10 mouse cellular contexts compared by ENCODE assay signal in genomic region chr8:70466771-70467170, GRCm38 (mm10). TPM values are rescaled to one million over a fixed set of nuclear protein-coding genes. Genes with fewer than 3 reads are reported as not detected.
DNase-seq lines count a peak whose midpoint lies in the region; TF ChIP-seq lines count a peak whose summit lies in the region.
"Had no signal": no experiment of that assay in that cellular context is flagged by ENCODE, and none has a peak within 500 bp of the region (broad histone marks: within the 10 kb centered on the region; RNA-seq: fewer than 3 reads in every experiment).

No protein-coding gene starts in this region.

- H3K36me3 ChIP-seq in myocyte (ENCODE audit: control insufficient read depth, insufficient read depth) = peaks cover 3% of the 10 kb centered on the region
- H3K36me3 ChIP-seq: stomach, embryonic 15.5 days had no signal

- H3K4me2 ChIP-seq in myocyte (ENCODE audit: low read depth) = peak overlapping the region; percentile 54
- H3K4me2 ChIP-seq: limb, embryonic 13.5 days; stomach, embryonic 15.5 days had no signal

- peaks cover 61% of the 10 kb centered on the region for H3K79me2 ChIP-seq in myocyte (ENCODE audit: control insufficient read depth, insufficient read depth)

- H3ac ChIP-seq in myocyte (ENCODE audit: control insufficient read depth, insufficient read length) = no peak overlapping the region

- no peak for DNase-seq in layer of hippocampus, adult 2 months (ENCODE audit: low spot score in 2 of 2)
- DNase-seq in layer of hippocampus, adult 18-20 months (ENCODE audit: low spot score in 2 of 2) = no peak
- peak; percentile 75 to 76 for DNase-seq in heart, postnatal 10 days
- DNase-seq in cerebellum, adult 9-10 months = no peak
- DNase-seq in layer of hippocampus, adult 11-12 months (ENCODE audit: low spot score) = no peak
- no peak for DNase-seq in lung, postnatal 4 days

- TF ChIP-seq CTCF in layer of hippocampus, adult 2 months (conservative IDR thresholded peaks at IDR 0.05) = no peak
- TF ChIP-seq CTCF in embryonic fibroblast, embryonic 13.5 days (IDR thresholded peaks at IDR 0.05; ENCODE audit: borderline replicate concordance, insufficient read depth, low read length) = no peak

- peaks cover 21% of the 10 kb centered on the region for H3K4me1 ChIP-seq in embryonic fibroblast, embryonic 13.5 days (ENCODE audit: control insufficient read depth, insufficient read depth, low read length)

- no peak for TF ChIP-seq POLR2A in embryonic fibroblast, embryonic 13.5 days (IDR thresholded peaks at IDR 0.05; ENCODE audit: low read depth, low read length)
- no peak for TF ChIP-seq POLR2A in myocyte (IDR thresholded peaks at IDR 0.05; ENCODE audit: insufficient read length, low read depth)

- H3K27me3 ChIP-seq in myocyte (ENCODE audit: control insufficient read depth, insufficient read depth, insufficient read length) = no peaks in the 10 kb centered on the region
- H3K27me3 ChIP-seq: limb, embryonic 13.5 days; stomach, embryonic 15.5 days had no signal

- intact Hi-C loops in heart, postnatal 10 days (cut with DNase I) = no loop called here

- H3K4me3 ChIP-seq in layer of hippocampus, adult 2 months = no peak overlapping the region
- H3K4me3 ChIP-seq in embryonic fibroblast, embryonic 13.5 days (ENCODE audit: insufficient read depth, low read length) = no peak overlapping the region
- no peak overlapping the region for H3K4me3 ChIP-seq in myocyte
- H3K4me3 ChIP-seq: limb, embryonic 13.5 days; stomach, embryonic 15.5 days had no signal

- peak overlapping the region; percentile 93; the same call in 1 of the 2 replicates for H3K27ac ChIP-seq in layer of hippocampus, adult 2 months
- 0 out of 2 replicates have a peak overlapping the region, but pooled peaks have one; percentile 4 for H3K27ac ChIP-seq in embryonic fibroblast, embryonic 13.5 days (ENCODE audit: insufficient read depth, low read length)
- H3K27ac ChIP-seq: limb, embryonic 13.5 days; stomach, embryonic 15.5 days had no signal

TF ChIP-seq in myocyte, 11 proteins besides CTCF, POLR2A, EP300 and RAD21:
- TF ChIP-seq CEBPB (IDR thresholded peaks at IDR 0.05; ENCODE audit: insufficient read depth, poor library complexity, severe bottlenecking) (no peak), MAX (IDR thresholded peaks at IDR 0.05; ENCODE audit: low read depth) (no peak), TCF12 (IDR thresholded peaks at IDR 0.05; ENCODE audit: insufficient read depth, poor library complexity, severe bottlenecking) (no peak)

RNA-seq across cellular contexts. Expression of gene Klhl26, which starts 10.0 kb away (rescaled TPM):
- total RNA-seq in layer of hippocampus, adult 2 months (2021) = 10 to 100 TPM; 56.8 to 60.2 TPM
- 10 to 100 TPM; 54.1 to 62.0 TPM for total RNA-seq in layer of hippocampus, adult 18-20 months (2021)
- polyA plus RNA-seq in embryonic fibroblast, embryonic 13.5 days (2011; ENCODE audit: insufficient read length, low read depth, missing spikeins) = 21.4 and 31.7 TPM in 2 replicates
- 1 to 10 TPM; 8.4 to 8.9 TPM for total RNA-seq in heart, postnatal 10 days (2021)
- polyA plus RNA-seq in myocyte (2012; fragmentation: generic; extraction: Trizol) = 32.5 TPM

RNA-seq across cellular contexts. Expression of gene Tmem59l, which starts 20.4 kb away (rescaled TPM):
- total RNA-seq in layer of hippocampus, adult 2 months (2021) = 100 to 1,000 TPM; 321 to 339 TPM
- 100 to 1,000 TPM; 326 to 327 TPM for total RNA-seq in layer of hippocampus, adult 18-20 months (2021)
- 0.58 and 1.5 TPM in 2 replicates for polyA plus RNA-seq in embryonic fibroblast, embryonic 13.5 days (2011; ENCODE audit: insufficient read length, low read depth, missing spikeins)
- total RNA-seq in heart, postnatal 10 days (2021) = not detected
- polyA plus RNA-seq in myocyte (2012; fragmentation: generic; extraction: Trizol) = 0.04 TPM

RNA-seq across cellular contexts. Expression of gene Crlf1, which starts 26.2 kb away (rescaled TPM):
- total RNA-seq in layer of hippocampus, adult 2 months (2021) = 10 to 100 TPM; 44.5 to 47.1 TPM
- 10 to 100 TPM; 33.1 to 38.2 TPM for total RNA-seq in layer of hippocampus, adult 18-20 months (2021)
- 215 and 351 TPM in 2 replicates for polyA plus RNA-seq in embryonic fibroblast, embryonic 13.5 days (2011; ENCODE audit: insufficient read length, low read depth, missing spikeins)
- under 1 TPM; 0.38 to 0.72 TPM for total RNA-seq in heart, postnatal 10 days (2021)
- polyA plus RNA-seq in myocyte (2012; fragmentation: generic; extraction: Trizol) = 99.1 TPM

RNA-seq across cellular contexts. Expression of gene Crtc1, which starts 27.4 kb away (rescaled TPM):
- 100 to 1,000 TPM; 191 to 208 TPM for total RNA-seq in layer of hippocampus, adult 2 months (2021)
- total RNA-seq in layer of hippocampus, adult 18-20 months (2021) = 100 to 1,000 TPM; 193 to 199 TPM
- polyA plus RNA-seq in embryonic fibroblast, embryonic 13.5 days (2011; ENCODE audit: insufficient read length, low read depth, missing spikeins) = 13.7 and 15.6 TPM in 2 replicates
- 10 to 100 TPM; 11.0 to 15.6 TPM for total RNA-seq in heart, postnatal 10 days (2021)
- polyA plus RNA-seq in myocyte (2012; fragmentation: generic; extraction: Trizol) = 9.6 TPM

RNA-seq across cellular contexts. Expression of gene Rex1bd, which starts 39.8 kb away (rescaled TPM):
- total RNA-seq in layer of hippocampus, adult 2 months (2021) = 10 to 100 TPM; 93.9 to 98.1 TPM
- total RNA-seq in layer of hippocampus, adult 18-20 months (2021) = 100 to 1,000 TPM in 1 of 2 experiments, 10 to 100 TPM in 1; 96.5 to 104 TPM
- polyA plus RNA-seq in embryonic fibroblast, embryonic 13.5 days (2011; ENCODE audit: insufficient read length, low read depth, missing spikeins) = 29.9 and 46.6 TPM in 2 replicates
- 100 to 1,000 TPM; 108 to 114 TPM for total RNA-seq in heart, postnatal 10 days (2021)
- 259 TPM for polyA plus RNA-seq in myocyte (2012; fragmentation: generic; extraction: Trizol)

Comparison
In these comparisons a context has a peak if more than half of its experiments do, and no peak if none do; other contexts are left out.
1. DNase-seq: peak in heart, postnatal 10 days (2 of 2); none in layer of hippocampus, adult 2 months (0 of 2), layer of hippocampus, adult 18-20 months (0 of 2), cerebellum, adult 9-10 months (single experiment), layer of hippocampus, adult 11-12 months (single experiment) and lung, postnatal 4 days (0 of 2).
2. RNA of gene Klhl26, which starts 10.0 kb away (total RNA-seq): 54.1 to 62.0 TPM in layer of hippocampus, adult 18-20 months and 56.8 to 60.2 TPM in layer of hippocampus, adult 2 months; 8.4 to 8.9 TPM in heart, postnatal 10 days; every median in the first group is over 4 times any median in the second.
3. RNA of gene Tmem59l, which starts 20.4 kb away (total RNA-seq): 321 to 339 TPM in layer of hippocampus, adult 2 months and 326 to 327 TPM in layer of hippocampus, adult 18-20 months; not detected in heart, postnatal 10 days; every median in the first group is over 100 times any median in the second.
4. RNA of gene Crlf1, which starts 26.2 kb away (total RNA-seq): 44.5 to 47.1 TPM in layer of hippocampus, adult 2 months and 33.1 to 38.2 TPM in layer of hippocampus, adult 18-20 months; 0.38 to 0.72 TPM in heart, postnatal 10 days; every median in the first group is over 10 times any median in the second.